Mouse (Mus musculus): ENCODE results near the gene Lpin2. TPM values are rescaled to one million over a fixed set of nuclear protein-coding genes. Genes with fewer than 3 reads are reported as not detected.
A peak's percentile ranks its signal among the peaks of the same experiment; 100 is the strongest.

Lpin2 gene
- total RNA-seq, 2 experiments from 2014 or later: 3.0 to 6.3 TPM

GRCm38 (mm10) chr17:71259727-71260126, 77.4 kb downstream of the Lpin2 start:
- DNase-seq (ENCODE audit: low spot score): peak; percentile 48

- no peak for DNase-seq (ENCODE audit: low spot score)
Observed at GRCm38 (mm10) chr17:71260658-71261057, 78.3 kb downstream of the Lpin2 start.

GRCm38 (mm10) chr17:71263136-71263535, 80.8 kb downstream of the Lpin2 start:
- DNase-seq (ENCODE audit: low spot score): no peak

DNA sequence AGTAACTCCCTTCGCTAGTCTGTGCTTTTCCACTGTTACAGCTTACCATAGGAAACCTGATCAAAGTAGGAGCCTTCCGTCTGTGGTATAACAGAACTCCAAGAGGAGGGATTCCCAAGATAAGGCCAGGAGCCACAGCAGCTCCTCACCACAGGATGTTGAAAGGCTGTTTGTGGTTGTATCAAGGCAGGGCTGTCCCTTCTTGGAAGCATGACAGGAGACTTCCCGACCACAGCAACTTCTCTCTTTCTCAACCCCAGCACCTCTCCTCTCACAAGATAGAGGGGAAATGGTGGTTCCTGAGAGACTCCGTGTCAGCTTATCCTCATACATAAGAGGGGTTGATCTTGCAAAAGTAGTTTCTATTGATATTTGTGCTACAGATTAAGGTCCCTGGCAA, 82.4 kb downstream of the Lpin2 start:
- no peak for DNase-seq (ENCODE audit: low spot score)

- no peak for DNase-seq (ENCODE audit: low spot score)
Observed at GRCm38 (mm10) chr17:71265336-71266051, 83.1 kb downstream of the Lpin2 start.

DNA sequence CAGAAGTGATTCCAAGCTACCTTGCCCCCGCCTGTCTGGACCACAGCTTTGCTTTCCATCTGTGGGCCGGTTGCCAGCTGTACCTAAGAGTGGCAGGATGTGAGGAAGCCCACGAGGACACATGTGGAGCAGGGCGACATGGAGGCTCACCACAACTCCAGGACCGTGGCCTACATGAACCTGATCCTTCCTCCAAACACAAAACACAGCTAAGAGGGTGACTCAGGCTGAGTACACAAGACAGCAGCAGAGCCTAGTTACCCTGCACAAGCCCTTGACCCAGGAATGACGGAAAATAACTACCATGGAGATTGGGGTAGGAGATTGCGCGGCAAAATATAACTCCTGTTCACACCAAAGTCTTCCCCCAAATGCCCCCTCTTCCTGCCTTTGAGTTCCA, 85.0 kb downstream of the Lpin2 start:
- DNase-seq (ENCODE audit: low spot score): no peak

DNA sequence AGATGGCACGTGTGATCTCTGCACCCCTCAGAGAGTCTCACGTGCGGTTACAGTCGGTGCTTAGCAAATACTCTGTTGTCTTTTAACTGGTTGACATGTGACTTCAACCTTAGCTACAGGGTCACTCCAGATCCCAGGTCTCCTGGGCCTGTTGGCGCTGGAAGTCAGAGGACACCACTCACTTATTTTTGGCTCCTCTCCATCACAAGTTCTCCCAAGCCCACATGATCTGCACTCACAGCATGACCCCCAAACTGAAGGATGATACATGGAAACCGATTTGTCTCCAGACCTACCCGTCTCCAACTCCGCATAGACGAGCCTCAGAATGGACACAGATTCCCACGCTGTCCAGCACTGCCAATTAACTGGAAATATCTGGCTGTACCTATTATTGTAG, 85.8 kb downstream of the Lpin2 start:
- DNase-seq (ENCODE audit: low spot score): no peak

DNA sequence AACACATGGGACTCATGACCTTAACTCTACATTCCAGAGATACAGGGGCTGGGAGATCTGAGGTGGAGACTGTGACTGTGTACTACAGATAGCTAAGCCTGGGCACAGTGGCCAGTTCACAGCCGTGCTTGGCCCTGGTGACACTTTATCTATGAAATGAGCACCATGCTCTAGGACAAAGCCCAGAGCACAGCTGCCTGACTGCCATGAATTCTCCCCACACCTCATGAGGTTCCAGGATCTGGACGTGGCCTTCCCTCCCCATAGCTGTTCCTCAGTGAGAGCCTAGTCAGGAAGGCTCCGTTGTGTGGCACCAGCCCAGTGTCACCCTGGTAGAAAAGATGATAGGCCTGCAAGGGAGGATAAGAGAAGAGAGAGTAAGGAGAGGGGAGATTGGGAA, 86.2 kb downstream of the Lpin2 start:
- no peak for DNase-seq (ENCODE audit: low spot score)

- no peak for DNase-seq (ENCODE audit: low spot score)
Observed at GRCm38 (mm10) chr17:71273901-71274300, 91.5 kb downstream of the Lpin2 start.

GRCm38 (mm10) chr17:71276771-71277170, 94.4 kb downstream of the Lpin2 start:
- no peak for DNase-seq (ENCODE audit: low spot score)

DNA sequence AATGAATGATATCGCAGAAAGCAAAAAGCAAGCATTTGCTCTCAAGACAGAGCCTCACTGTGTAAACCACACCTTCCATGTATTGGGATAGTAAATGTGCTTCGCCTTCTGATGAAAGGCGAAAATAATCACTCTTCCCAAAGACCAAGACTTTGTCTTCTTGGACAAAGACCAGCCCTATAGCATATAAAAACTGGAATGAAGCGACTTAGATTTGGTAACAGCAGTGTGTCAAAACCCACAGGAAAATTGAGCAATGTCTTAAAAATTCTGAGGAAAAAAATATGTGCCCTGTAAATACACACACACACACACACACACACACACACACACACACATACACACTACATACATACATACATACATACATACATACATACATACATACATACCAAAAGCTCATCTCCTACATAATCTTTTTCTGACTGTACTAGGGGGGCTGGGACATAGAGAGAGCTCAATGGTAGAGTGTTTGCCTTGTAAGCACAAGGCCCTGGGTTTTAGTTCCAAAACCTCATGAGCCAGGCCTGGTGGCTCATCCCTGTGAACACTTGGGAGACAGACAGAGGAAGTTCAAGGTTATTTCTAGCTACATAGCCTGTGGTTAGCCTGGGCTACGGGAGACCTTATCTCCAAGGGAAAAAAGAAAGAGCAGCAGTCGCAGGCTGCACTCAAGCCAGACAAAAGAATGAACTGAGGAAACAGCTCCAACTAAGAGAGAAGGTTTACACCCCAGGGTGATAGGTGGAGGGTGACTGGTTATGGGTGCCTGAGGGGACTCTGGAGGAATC, 95.5 kb downstream of the Lpin2 start:
- DNase-seq (ENCODE audit: low spot score): no peak

DNA sequence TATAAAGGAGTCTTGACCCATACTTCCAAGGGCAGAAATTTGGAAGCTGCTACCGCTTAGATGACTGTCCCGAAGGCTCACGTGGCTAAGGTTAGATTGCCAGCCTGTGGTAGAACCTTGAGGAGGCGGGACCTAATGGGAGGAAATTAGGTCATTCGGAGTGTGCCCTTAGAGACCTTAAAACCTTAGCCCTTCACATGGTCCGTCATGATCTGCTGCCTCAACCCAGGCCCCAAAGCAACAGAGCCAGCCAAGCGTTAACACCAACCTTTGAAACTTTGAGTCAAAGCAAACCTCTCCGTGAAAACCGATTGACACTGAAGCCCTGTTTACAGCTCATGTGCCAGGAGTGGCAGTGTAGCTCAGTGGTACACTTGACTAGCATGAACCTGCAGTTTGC, 100.4 kb downstream of the Lpin2 start:
- DNase-seq (ENCODE audit: low spot score): no peak

- DNase-seq (ENCODE audit: low spot score): peak; percentile 63
Observed at GRCm38 (mm10) chr17:71283237-71283636, 100.9 kb downstream of the Lpin2 start.

- DNase-seq (ENCODE audit: low spot score): no peak
Observed at GRCm38 (mm10) chr17:71284890-71285289, 102.5 kb downstream of the Lpin2 start.

- peak; percentile 73 for DNase-seq (ENCODE audit: low spot score)
Observed at GRCm38 (mm10) chr17:71285929-71286328, 103.6 kb downstream of the Lpin2 start.

DNA sequence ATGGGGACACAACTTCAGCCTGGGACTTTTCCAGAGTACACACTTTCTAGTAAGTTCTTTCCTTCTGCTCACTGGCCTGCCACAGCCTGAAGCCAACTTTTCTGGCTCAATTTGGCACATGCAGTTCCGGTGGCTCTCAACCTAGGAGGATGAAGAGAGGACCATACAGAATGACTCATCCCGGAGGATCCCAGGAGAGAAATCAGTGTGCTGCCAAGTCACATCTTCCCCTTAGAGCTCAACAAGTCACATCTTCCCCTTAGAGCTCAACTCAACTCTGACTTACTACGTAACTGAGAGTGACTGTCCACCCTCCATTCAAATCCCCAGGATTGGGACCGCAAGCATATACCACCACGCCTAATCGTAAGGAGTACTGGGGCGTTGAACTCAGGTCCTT, 105.2 kb downstream of the Lpin2 start:
- DNase-seq (ENCODE audit: low spot score): no peak

DNA sequence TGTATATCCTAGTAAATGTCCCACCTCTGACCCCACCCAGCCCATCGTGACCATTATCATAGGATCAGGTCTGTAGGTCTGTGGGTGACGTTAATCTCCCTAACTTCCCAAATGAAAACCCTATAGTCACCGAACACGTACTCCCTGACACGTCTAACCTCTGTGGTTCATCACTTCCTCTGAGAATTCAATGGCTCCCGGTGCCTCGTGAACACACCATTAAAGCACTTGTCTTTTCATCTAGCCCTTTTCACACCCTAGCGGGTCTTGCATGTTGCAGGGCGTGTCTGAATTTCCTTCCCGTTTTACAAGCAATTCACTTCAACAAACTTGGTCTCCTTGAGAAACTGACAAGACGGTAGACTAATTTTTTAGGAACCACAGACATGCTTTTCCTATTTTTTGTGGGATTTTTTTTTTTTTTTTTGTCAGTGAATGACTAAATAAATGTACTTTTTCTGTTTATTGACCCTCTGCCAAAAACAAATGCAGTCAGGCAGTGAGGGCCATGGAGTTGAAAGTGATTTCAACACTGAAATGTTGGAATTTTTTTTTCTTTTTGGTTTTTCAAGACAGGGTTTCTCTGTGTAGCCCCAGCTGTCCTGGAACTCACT, 105.9 kb downstream of the Lpin2 start:
- no peak for DNase-seq (ENCODE audit: low spot score)

GRCm38 (mm10) chr17:71288808-71289548, 106.6 kb downstream of the Lpin2 start:
- no peak for DNase-seq (ENCODE audit: low spot score)

- DNase-seq (ENCODE audit: low spot score): no peak
Observed at GRCm38 (mm10) chr17:71289572-71290176, 107.3 kb downstream of the Lpin2 start.

DNA sequence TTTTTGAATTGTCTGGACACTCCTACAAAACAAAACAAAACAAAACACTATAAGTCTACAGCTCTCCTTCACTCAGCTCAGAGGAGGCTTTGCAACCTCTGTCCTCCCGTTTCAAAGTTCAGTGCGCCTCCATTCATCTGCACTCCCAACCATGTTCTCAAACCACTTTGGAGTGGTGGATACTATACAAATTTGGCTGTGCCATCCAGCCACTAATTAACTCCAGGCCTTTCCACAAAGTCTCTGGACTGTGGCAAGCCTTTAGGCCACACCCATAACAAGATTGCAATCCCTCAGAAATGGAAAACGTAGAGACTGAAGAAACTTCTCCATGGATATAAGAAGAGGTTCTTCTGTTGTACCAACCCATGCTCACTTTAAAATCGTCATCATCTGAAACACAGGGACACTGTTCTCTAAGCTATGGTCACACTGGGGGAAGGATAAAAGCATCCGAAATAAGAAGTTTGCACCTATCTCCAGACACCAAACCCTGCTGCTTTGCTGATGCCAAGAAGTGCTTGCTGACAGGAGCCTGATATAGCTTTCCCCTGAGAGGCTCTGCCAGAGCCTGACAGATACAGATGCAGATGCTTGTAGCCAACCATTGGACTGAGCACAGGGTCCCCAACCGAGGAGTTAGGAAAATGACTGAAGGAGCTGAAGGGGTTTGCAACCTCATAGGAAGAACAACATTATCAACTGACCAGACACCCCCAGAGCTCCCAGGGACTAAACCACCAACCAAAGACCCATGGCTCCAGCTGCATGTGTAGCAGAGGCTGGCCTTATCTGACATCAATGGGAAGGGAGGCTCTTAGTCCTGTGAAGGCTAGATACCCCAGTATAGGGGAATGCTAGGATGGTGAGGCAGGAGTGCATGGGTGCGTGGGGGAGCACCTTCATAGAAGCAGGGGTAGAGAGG, 108.4 kb downstream of the Lpin2 start:
- no peak for DNase-seq (ENCODE audit: low spot score)

All from gastrocnemius, adult 18-20 months (tissue).